Mouse (Mus musculus) left cerebral cortex, adult 2 months (tissue): ENCODE results near the gene Esr2. TPM values are rescaled to one million over a fixed set of nuclear protein-coding genes. Genes with fewer than 3 reads are reported as not detected.

Experiments
- DNase-seq, 2 experiments: peaks; one replicate each; pipeline ENCODE4 v3.0.0; 2021 to 2022; ENCODE audit warnings: low spot score in 2 of 2, mixed read lengths in 1 of 2; ENCODE audit errors: extremely low spot score in 1 of 2
- H3K27ac ChIP-seq: fragments of 200-600 bp; 2 replicates; pipeline ENCODE4 v1.8.1; 2022
- H3K4me3 ChIP-seq: fragments of 200-600 bp; 2 replicates; pipeline ENCODE4 v1.8.1; 2022
- CTCF ChIP-seq: fragments of 200-600 bp; IDR thresholded peaks from 2 replicates; pipeline ENCODE4 v1.8.1; 2022; ENCODE audit warnings: antibody characterized with exemption, mild to moderate bottlenecking, moderate library complexity
- intact Hi-C: fragments of 180-260 bp; cut with DNase I; formaldehyde crosslinking; loops from one replicate; pipeline ENCODE4 v1.15.1; 2025
- total RNA-seq, 2 experiments: library from RNA; stranded (reverse); gene quantifications; 2 replicates each; pipeline ENCODE4 v1.2.3; 2021

Esr2 gene
- total RNA-seq, 2 experiments from 2014 or later, result 0.34 to 0.68 TPM

GRCm38 (mm10) chr12:76104596-76105351 lies 72.3 kb downstream of the Esr2 start:
- intact Hi-C loops, result no loop called here
- no peak overlapping the region for H3K4me3 ChIP-seq
- no peak overlapping the region for H3K27ac ChIP-seq
- no peak for DNase-seq
- TF ChIP-seq CTCF, result no peak

DNA sequence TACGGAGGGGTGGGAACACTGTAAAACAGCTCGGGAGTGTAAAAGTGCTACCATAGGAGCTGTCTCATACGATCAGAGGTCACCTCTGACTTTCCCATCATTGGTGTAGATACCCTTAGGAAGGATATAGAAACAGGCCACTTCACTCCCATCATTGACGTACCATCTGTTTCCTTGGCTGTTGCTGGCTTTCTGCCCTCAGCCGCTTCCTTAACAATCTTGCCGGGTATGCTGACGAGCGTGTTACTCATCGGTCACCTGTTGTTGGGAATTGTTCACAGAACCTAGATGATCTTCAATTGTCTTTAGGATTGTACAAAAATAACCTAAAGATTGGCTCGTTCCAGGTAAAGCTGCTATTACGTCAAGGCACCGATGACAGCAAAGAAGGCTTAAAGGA lies 74.4 kb downstream of the Esr2 start:
- no peak overlapping the region for H3K4me3 ChIP-seq
- no peak overlapping the region for H3K27ac ChIP-seq
- intact Hi-C loops, result no loop called here
- DNase-seq, result peak in 1 of 2 experiments; percentile 50
- no peak for TF ChIP-seq CTCF

GRCm38 (mm10) chr12:76095117-76096035 lies 81.7 kb downstream of the Esr2 start:
- peak overlapping the region; percentile 24; the same call in 1 of the 2 replicates for H3K27ac ChIP-seq
- no peak for TF ChIP-seq CTCF
- peak; percentile 18 to 19 for DNase-seq

GRCm38 (mm10) chr12:76093613-76094588 lies 83.2 kb downstream of the Esr2 start:
- no peak overlapping the region for H3K27ac ChIP-seq
- intact Hi-C loops, result no loop called here
- TF ChIP-seq CTCF, result no peak

More at GRCm38 (mm10) chr12:76095117-76096035, 81.7 kb downstream of the Esr2 start:
- intact Hi-C loops, result no loop called here
- H3K4me3 ChIP-seq, result no peak overlapping the region

GRCm38 (mm10) chr12:76092789-76093466 lies 84.1 kb downstream of the Esr2 start:
- no peak overlapping the region for H3K4me3 ChIP-seq
- intact Hi-C loops, result no loop called here
- no peak overlapping the region for H3K27ac ChIP-seq
- no peak for DNase-seq
- no peak for TF ChIP-seq CTCF

More at GRCm38 (mm10) chr12:76093613-76094588, 83.2 kb downstream of the Esr2 start:
- no peak overlapping the region for H3K4me3 ChIP-seq
- no peak for DNase-seq

GRCm38 (mm10) chr12:76087025-76087424 lies 90.0 kb downstream of the Esr2 start:
- no peak for TF ChIP-seq CTCF
- no peak for DNase-seq
- Histone ChIP-seq H3K27ac (no peak overlapping the region), H3K4me3 (no peak overlapping the region)
- intact Hi-C loops, result no loop called here

DNA sequence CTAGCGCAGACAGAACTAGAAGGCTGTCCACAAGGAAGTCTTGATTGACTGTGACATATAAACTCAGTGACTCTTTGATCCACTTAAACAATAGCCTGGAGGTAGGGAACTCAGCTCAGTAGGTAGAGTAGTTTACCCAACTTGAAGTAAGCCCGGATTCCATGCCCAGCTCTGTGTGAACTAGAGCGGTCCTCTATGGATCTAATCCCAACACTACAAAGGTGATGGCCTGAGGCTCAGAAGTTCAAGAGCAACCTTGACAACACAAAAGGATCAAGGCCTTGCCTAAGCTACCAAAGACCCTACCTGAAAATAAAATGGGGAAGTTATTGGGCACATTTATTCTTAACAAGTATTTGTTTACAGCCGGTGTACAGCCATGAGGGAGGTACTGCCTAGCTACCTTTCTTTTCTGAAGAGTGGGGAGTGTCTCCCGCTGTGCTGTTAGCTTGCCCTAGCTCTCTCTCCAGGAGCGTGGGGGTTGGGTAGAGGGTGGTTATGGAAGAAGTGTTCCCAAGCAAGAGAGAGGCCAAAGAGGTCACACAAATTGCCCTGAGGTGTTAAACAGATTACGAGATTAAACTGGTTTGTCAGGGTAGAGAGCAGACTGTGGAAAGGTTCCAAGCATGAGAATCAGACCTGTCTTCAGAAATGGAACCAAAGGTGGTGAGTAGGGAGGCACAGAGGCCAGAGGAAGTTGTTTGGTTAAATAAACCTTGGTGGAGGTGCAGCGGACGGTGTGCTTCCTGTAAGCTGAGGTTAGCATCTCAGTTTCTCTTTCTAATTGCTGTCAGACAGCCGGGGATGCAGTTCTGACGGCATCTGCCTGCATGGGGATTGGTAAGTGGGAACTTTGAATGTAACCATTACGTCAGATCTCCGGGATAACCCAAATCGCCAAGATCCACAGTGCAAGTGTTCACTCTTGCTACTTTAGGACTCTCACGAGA lies 90.8 kb downstream of the Esr2 start:
- Histone ChIP-seq H3K4me3 (no peak overlapping the region), H3K27ac (no peak overlapping the region)
- DNase-seq, result no peak
- no peak for TF ChIP-seq CTCF
- intact Hi-C loops, result no loop called here

GRCm38 (mm10) chr12:76085066-76085465 lies 92.0 kb downstream of the Esr2 start:
- intact Hi-C loops, result no loop called here

DNA sequence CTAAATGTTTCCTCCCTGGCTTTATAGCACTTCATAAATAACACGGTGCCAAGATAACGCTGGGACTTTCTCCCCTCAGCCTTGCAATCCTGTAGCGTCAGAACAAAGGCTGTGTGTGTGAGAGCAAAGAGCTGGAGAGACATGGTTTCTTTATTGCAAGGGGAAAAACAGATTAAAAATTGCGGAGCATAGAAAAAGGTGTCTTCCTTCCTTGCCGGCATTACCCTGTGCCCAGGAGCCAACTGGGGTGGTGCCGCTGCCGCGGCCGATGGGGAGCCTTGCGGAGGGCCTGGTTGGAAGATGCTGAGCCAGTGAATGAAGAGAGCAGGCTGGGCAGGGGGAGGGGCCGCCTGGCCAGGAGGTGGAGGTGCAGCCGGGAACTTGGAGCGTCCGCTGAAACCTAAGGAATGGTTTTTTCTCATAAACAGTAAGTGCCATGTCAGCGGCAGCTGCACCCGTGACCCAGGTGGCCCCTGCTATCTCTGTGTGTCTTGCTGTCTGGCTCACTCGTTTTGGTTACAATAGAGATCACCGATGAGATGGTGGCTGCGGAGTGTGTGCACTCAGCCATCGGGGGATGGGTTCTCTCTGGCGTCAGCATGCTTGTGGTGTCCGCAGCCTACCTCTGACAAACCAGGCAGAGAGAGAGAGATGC lies 95.4 kb downstream of the Esr2 start:
- peak; percentile 79 to 80 for DNase-seq
- no peak for TF ChIP-seq CTCF
- Histone ChIP-seq H3K4me3 (peak overlapping the region; percentile 62), H3K27ac (peak overlapping the region; percentile 87)
- intact Hi-C loops, result no loop called here

More at GRCm38 (mm10) chr12:76085066-76085465, 92.0 kb downstream of the Esr2 start:
- TF ChIP-seq CTCF, result no peak
- H3K27ac ChIP-seq, result no peak overlapping the region
- no peak overlapping the region for H3K4me3 ChIP-seq
- DNase-seq, result no peak
